Mouse (Mus musculus) bone marrow, adult 2 months (tissue): ENCODE results near the gene Dido1.

Source experiments
- CTCF ChIP-seq: fragments of 200-500 bp; IDR thresholded peaks from 2 replicates; pipeline ENCODE4 v1.5.1; 2011; ENCODE audit warnings: low read length, control low read depth; ENCODE audit not compliant: control insufficient read depth, insufficient read depth
- POLR2A ChIP-seq: fragments of 200-500 bp; IDR thresholded peaks from 2 replicates; pipeline ENCODE4 v1.6.1; 2011; ENCODE audit warnings: low read depth, mild to moderate bottlenecking, control low read depth, low read length, borderline replicate concordance; ENCODE audit not compliant: control insufficient read depth

GRCm38 (mm10) chr2:180660521-180660920 is 49.3 kb downstream of the Dido1 start:
- TF ChIP-seq CTCF (no peak), POLR2A (no peak)
